Mouse (Mus musculus) testis, postnatal 14 days (tissue): ENCODE results near the gene Tas2r134.

Experiments used
- DNase-seq: peaks from one replicate; pipeline ENCODE4 v3.0.0; 2021; ENCODE audit warnings: low spot score

The Tas2r134 gene

DNA sequence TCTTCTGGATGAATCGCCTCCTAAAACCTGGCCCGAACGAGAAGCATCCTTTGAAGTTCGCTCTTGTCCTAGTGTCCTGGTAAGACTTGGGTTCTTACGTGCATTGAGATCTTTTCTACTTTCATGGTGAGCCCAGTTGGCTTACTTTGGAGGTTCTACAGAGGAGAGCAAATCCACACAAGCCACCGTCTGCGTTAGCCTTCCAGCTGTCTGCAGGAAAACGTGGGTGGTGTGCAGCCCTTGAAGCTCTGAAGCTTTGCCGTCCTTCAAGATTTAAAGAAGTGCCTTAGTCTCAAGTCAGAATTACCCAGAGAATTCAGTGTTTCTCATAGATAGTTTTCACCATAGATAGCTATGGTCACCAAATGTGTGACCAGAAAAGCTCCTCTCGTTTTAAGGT, 24.8 kb downstream of the Tas2r134 start:
- no peak for DNase-seq

DNA sequence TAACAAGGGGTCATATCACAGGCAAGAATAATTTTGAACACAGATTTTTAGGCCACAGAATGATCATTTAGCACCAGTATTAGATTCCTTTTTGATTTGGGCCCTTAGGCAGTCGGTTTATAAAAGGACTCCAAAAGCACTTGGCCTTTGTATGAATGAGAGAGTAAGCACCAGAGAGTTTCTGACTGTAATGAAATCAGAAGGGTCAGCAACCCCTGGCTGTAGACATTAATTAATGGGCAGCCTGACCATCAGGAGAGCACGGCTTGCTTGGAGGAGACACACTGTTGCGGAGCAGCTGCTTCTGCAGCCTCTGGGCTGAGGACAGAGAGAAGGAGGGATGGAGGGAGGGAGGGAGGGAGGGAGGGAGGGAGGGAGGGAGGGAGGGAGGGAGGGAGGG, 30.4 kb downstream of the Tas2r134 start:
- DNase-seq, result no peak

DNA sequence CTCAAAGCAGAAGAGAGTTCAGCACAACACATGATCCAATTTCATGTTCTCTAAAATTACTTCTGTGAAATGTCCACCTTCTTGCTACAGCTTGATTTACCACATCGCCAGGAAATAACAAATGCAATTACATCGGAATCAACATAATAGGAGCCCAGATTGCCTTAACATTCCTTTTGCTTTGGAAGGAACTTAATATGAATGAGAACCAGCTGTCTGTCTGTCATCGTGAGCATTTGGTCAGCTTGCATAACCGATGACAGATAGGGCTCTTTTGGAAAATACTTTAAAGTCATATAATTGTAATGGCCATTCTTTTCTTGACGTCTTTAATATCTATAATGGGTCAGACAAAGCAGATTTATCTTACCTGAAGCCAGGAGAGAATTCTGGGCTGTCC, 31.0 kb downstream of the Tas2r134 start:
- no peak for DNase-seq

- DNase-seq, result no peak
Measured at GRCm38 (mm10) chr2:51674321-51674720, 47.0 kb downstream of the Tas2r134 start.
